Mouse (Mus musculus) embryo, embryonic 11.5 days (tissue): ENCODE measurements at regions not wholly inside any gene's neighbourhood (a gene's known extent, or its start where the extent isn't known, plus 50 kb on each side); places are given as distances from the start of the nearest gene placed in this dataset.
"Not testable (repeated sequence)": the region's sequence is repeated elsewhere in the genome, so short reads cannot be mapped to it uniquely, and the experiment has no call there.

Experiments
- DNase-seq: peaks from one replicate; pipeline ENCODE4 v3.0.0-alpha.2; 2012; ENCODE audit warnings: low read depth, low spot score

GRCm38 (mm10) chr17:13549975-13550895 is 195.9 kb downstream of the Tcp10c start:
- DNase-seq: no peak

- DNase-seq: not testable (repeated sequence)
These were observed 196.5 kb downstream of the Tcp10c start for GRCm38 (mm10) chr17:13550896-13551267.

- DNase-seq: not testable (repeated sequence)
These were observed 197.5 kb downstream of the Tcp10c start for GRCm38 (mm10) chr17:13551693-13552404.

DNA sequence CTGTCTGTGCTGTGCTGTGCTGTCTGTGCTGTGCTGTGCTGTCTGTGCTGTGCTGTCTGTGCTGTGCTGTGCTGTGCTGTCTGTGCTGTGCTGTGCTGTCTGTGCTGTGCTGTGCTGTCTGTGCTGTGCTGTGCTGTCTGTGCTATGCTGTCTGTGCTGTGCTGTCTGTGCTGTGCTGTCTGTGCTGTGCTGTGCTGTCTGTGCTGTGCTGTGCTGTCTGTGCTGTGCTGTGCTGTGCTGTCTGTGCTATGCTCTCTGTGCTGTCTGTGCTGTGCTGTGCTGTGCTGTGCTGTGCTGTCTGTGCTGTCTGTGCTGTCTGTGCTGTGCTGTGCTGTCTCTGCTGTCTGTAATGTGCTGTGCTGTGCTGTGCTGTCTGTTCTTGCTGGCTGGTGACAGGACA is 198.5 kb downstream of the Tcp10c start:
- DNase-seq: not testable (repeated sequence)

- DNase-seq: not testable (repeated sequence)
These were observed 201.1 kb downstream of the Tcp10c start for GRCm38 (mm10) chr17:13555311-13556059.

DNA sequence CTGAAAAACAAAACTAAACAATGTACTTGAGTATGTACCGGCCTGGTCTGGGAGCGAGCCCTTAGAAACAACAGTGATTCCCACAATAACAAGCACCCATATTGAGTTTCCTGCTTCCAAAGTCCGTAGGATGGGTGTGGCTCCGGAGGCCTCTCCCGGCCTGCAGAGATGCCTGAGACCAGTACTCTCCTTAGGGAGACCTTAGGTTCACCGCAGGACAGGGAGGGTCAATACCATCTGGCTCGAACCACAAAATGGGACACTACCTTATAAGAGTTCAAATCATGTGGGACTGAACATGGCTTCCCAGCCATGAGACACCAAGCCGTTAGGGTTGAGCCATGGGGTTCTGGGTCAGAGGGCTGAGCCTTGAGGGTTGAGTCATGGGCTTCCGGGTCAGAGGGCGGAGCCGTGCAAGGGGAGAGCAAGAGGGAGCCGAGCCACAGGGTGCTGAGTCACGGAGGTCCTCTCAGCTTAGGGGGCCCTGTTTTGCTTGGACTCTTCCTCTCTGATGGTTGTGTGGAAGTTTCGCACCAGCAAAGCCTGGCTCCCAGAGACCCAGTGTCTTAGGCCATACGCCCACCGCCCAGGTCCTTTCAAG is 201.8 kb downstream of the Tcp10c start:
- DNase-seq: not testable (repeated sequence)

DNA sequence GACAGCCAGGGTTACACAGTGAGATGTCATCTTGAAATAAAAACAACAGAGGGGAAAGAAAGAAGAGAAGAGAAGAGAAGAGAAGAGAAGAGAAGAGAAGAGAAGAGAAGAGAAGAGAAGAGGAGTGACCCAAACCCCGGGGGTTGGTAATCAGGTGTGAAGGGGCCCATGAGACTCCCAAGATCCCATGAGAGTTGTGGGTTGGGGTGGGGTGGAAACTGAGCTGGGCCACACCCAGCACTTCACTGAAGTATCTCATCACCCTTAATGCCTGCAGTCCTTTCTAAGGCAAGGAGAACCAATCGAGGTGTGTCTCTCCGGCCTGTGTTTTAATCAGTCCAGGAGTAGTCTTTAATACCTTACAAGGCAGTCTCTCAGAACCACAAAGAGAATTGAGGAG is 201.5 kb upstream of the Afdn start:
- DNase-seq: no peak

- no peak for DNase-seq
These were observed 199.0 kb upstream of the Afdn start for GRCm38 (mm10) chr17:13561342-13561741.

- DNase-seq: no peak
These were observed 197.4 kb upstream of the Afdn start for GRCm38 (mm10) chr17:13562974-13563373.

- no peak for DNase-seq
These were observed 195.5 kb upstream of the Afdn start for GRCm38 (mm10) chr17:13564800-13565199.

- no peak for DNase-seq
These were observed 193.7 kb upstream of the Afdn start for GRCm38 (mm10) chr17:13566680-13567079.

- no peak for DNase-seq
These were observed 193.2 kb upstream of the Afdn start for GRCm38 (mm10) chr17:13567183-13567582.

GRCm38 (mm10) chr17:13570796-13571195 is 189.5 kb upstream of the Afdn start:
- DNase-seq: no peak

- no peak for DNase-seq
These were observed 188.0 kb upstream of the Afdn start for GRCm38 (mm10) chr17:13572204-13572833.

- DNase-seq: no peak
These were observed 187.3 kb upstream of the Afdn start for GRCm38 (mm10) chr17:13573036-13573435.

DNA sequence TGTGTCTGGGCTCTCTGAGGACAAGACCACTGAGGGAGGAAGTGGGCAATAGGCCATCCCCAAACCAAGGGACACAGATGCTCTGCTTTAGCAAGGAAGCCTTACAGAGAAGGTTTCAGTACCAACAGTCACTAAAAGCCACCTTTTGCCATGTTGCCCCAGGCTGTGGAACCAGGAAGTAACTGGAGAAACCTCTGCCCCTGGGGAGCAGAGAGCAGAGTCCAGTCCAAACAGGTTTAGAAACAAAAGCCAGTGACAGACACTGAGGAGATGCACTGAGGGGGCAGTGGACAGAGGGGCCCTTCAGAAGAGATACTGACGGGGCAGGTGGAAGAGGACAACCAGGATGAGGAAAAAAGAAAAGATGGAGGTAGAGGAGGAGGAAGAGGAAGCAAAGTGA is 186.2 kb upstream of the Afdn start:
- DNase-seq: no peak

DNA sequence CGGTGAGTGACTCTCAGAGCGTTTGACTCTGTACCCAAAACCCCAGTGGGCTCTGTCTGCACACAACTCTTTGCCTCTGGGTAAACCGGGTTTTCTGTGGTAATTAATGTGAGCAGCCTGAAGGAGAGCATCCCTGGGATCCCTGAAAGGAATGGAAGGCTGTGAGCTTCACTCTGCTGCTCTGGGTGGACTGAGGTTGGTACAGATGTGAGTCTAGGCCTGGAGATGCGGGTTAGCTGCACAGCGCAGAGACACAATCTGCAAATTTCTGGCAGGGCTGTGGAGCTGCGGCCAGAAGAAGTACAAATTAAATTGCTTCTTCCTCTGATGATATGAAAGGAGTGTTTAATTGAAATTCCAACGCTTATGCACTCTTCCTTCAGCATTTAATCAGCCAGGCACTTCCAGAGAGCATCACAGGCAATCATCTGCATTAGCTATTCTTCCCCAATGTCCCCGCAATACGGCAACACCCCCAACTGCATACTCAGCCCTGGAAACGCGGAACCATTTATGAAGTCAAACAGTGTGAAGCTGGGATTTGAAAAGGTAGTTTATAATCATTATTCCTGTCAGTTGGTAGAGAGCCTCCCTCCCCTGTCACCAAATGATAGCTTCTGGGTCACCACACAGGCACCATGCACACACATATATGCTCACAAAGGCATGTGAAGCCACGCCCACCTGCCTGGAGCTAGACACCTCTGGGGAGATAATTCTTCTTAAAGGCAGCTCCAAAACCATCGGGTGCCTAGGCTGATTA is 185.5 kb upstream of the Afdn start:
- no peak for DNase-seq

- no peak for DNase-seq
These were observed 182.5 kb upstream of the Afdn start for GRCm38 (mm10) chr17:13577798-13578197.

GRCm38 (mm10) chr17:13581214-13581920 is 179.0 kb upstream of the Afdn start:
- no peak for DNase-seq
